Mouse (Mus musculus): ENCODE results near the gene Xpr1. TPM values are rescaled to one million over a fixed set of nuclear protein-coding genes. Genes with fewer than 3 reads are reported as not detected.
A peak's percentile ranks its signal among the peaks of the same experiment; 100 is the strongest.

Xpr1 gene
- total RNA-seq (2012; rRNA removed) (6.2 and 7.7 TPM in 2 replicates), polyA plus RNA-seq (2012; ENCODE audit: insufficient read depth in 1 of 2, insufficient read length in 2 of 2, low read depth in 1 of 2, low replicate concordance in 2 of 2, missing spikeins in 1 of 2) (10 to 100 TPM; 12.2 to 67.8 TPM)

DNA sequence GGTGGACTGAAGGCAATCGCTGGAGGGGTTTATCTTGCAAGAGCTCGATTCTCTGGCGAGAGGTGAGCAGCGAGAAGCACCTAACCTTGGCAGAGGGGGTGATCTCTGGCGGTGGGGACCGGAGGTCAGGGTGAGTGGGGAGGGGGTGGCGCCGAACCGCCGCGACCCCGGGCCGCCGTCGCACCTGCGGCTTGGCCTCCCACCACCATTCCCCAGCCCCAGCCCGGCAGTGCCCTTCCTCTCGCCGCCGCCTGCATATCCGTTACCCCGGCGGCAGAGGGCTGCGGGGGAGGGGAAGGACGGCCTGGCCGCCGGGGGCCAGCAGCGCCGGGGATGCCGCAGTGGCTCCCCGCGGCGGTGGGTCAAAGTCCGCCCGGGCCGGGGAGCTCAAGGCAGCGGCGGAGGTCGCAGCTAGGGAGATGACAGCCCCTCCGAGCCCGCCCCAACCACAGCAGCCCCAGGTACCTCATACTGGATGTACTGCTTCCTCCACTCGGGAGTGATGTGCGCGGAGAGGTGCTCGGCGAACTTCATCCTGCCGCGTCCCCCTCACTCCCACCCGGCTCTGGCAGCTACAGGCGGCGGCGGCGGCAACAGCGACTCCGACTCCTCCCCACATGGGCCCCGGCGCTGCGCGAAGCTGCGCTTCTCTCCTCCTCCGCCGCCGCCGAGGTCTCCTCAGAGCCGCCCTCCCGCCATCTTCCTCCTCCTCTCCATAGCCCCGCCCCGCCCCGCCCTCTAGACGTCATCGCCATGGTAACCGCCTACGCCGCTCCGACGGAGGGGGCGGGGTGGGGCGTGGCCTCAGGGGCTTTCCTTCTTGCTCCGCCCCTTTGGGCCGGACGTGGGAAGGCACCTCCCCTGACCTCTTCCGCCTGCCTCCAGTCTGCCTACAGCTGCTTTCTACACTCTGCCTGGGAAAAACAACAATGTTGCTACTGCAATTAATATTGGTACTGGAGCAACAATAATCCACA, at the start of gene Xpr1:
Gene Xpr1 (minus strand): TSS at position 715 of the 977 bp plus-strand sequence.
- H3K9ac ChIP-seq (ENCODE audit: control insufficient read depth, low read depth, low read length, poor library complexity, severe bottlenecking): peak within 1 kb of the TSS; percentile 96
- peak within 1 kb of the TSS; percentile 66 for H3K27ac ChIP-seq (ENCODE audit: control insufficient read depth, low read depth, low read length)
- 0 out of 2 replicates have a peak, but pooled peaks have one; percentile 62 for TF ChIP-seq TCF12 (IDR thresholded peaks at IDR 0.05; ENCODE audit: low read depth, low read length)
- no peak for TF ChIP-seq MYC (IDR thresholded peaks at IDR 0.05; ENCODE audit: low read depth, low read length)
- TF ChIP-seq MYB (IDR thresholded peaks at IDR 0.05; ENCODE audit: low read depth, low read length): no peak
- TF ChIP-seq SIN3A (IDR thresholded peaks at IDR 0.05; ENCODE audit: low read length): peak; percentile 54; the same call in 1 of the 2 replicates
- no peak for TF ChIP-seq RCOR1 (IDR thresholded peaks at IDR 0.05; ENCODE audit: low read depth, low read length)
- peak; percentile 64 for TF ChIP-seq NELFE (IDR thresholded peaks at IDR 0.05; ENCODE audit: low read depth, low read length)
- no peak for TF ChIP-seq CHD2 (IDR thresholded peaks at IDR 0.05; ENCODE audit: low read length)
- no peak for TF ChIP-seq MEF2A (IDR thresholded peaks at IDR 0.05; ENCODE audit: extremely low read depth, insufficient replicate concordance, low read depth, low read length, poor library complexity, severe bottlenecking)
- 0 out of 4 replicates have a peak, but pooled peaks of 1 of the 2 experiments have one; percentile 9 for TF ChIP-seq EP300 (IDR thresholded peaks at IDR 0.05; ENCODE audit: low read depth in 1 of 2, low read length in 2 of 2)
- no peak for TF ChIP-seq USF2 (IDR thresholded peaks at IDR 0.05; ENCODE audit: borderline replicate concordance in 1 of 2, insufficient read depth in 1 of 2, low read depth in 1 of 2, low read length in 2 of 2)
- TF ChIP-seq POLR2A (IDR thresholded peaks at IDR 0.05; ENCODE audit: control insufficient read depth in 1 of 2, insufficient read depth in 1 of 2, low read depth in 1 of 2, low read length in 2 of 2, poor library complexity in 1 of 2): peak; percentile 57 to 59; a peak in 2 of 4 replicates
- peak; percentile 55 for TF ChIP-seq ZMIZ1 (IDR thresholded peaks at IDR 0.05; ENCODE audit: low read depth, low read length)
- 0 out of 2 replicates have a peak, but pooled peaks have one; percentile 72 for TF ChIP-seq CHD1 (IDR thresholded peaks at IDR 0.05; ENCODE audit: low read depth, low read length)
- peak; percentile 81 for TF ChIP-seq ELF1 (IDR thresholded peaks at IDR 0.05; ENCODE audit: low read depth, low read length)
- TF ChIP-seq MAZ (IDR thresholded peaks at IDR 0.05; ENCODE audit: low read depth, low read length): peak; percentile 77
- no peak for TF ChIP-seq JUND (IDR thresholded peaks at IDR 0.05; ENCODE audit: low read depth, low read length)
- 0 out of 2 replicates have a peak, but pooled peaks have one; percentile 24 for TF ChIP-seq UBTF (IDR thresholded peaks at IDR 0.05; ENCODE audit: borderline replicate concordance, insufficient read depth, low read depth, low read length)
- TF ChIP-seq HCFC1 (IDR thresholded peaks at IDR 0.05; ENCODE audit: low read depth, low read length): peak; percentile 62
- TF ChIP-seq MXI1 (IDR thresholded peaks at IDR 0.05; ENCODE audit: low read depth, low read length): peak; percentile 68
- TF ChIP-seq TBP (IDR thresholded peaks at IDR 0.05; ENCODE audit: low read depth, low read length): peak; percentile 39; the same call in 1 of the 2 replicates

More for the DNA sequence above, at the start of gene Xpr1:
- H3K9me3 ChIP-seq (replicated peaks; ENCODE audit: insufficient read depth, low read length): no peaks in the 10 kb centered on the region
- peak; percentile 94 for DNase-seq (ENCODE audit: low read depth, low spot score)
- peak within 1 kb of the TSS; percentile 78 to 99 for H3K4me3 ChIP-seq (ENCODE audit: control insufficient read depth in 1 of 2, insufficient read depth in 1 of 2, low read depth in 2 of 2, low read length in 2 of 2)
- H3K79me2 ChIP-seq (ENCODE audit: control insufficient read depth, insufficient read depth, low read length, poor library complexity): peaks cover 16% of the 10 kb centered on the region
- peaks cover 0 to 28% of the 10 kb centered on the region in 2 experiments; a peak in 2 of 4 replicates for H3K36me3 ChIP-seq (ENCODE audit: control insufficient read depth in 1 of 2, insufficient read depth in 2 of 2, low read length in 2 of 2)
- H3K4me1 ChIP-seq (ENCODE audit: control insufficient read depth in 1 of 2, insufficient read depth in 2 of 2, low read length in 2 of 2): peaks cover 0 to 14% of the 10 kb centered on the region in 2 experiments; a peak in 2 of 4 replicates
- no peaks in the 10 kb centered on the region for H3K27me3 ChIP-seq (ENCODE audit: control insufficient read depth in 1 of 2, insufficient read depth in 2 of 2, low read length in 2 of 2)
